Mouse (Mus musculus): ENCODE data around the gene Rfx5.

Gene Rfx5

GRCm38 (mm10) chr3:94996946-94997345 lies 43.1 kb downstream of the Rfx5 start:
- in situ Hi-C loops (cut with MboI, MseI): loop anchor here (5.0 kb wide), 1 partner anchor 40 kb away; no protein-coding TSS in a partner anchor

GRCm38 (mm10) chr3:95002569-95002968 lies 48.7 kb downstream of the Rfx5 start:
- in situ Hi-C loops (cut with MboI, MseI): no loop called here

- in situ Hi-C loops (cut with MboI, MseI): no loop called here
Observed at GRCm38 (mm10) chr3:95003273-95003672, 49.4 kb downstream of the Rfx5 start.

- in situ Hi-C loops (cut with MboI, MseI): no loop called here
Observed at GRCm38 (mm10) chr3:95005651-95006050, 51.8 kb downstream of the Rfx5 start.

GRCm38 (mm10) chr3:95007706-95008105 lies 53.8 kb downstream of the Rfx5 start:
- in situ Hi-C loops (cut with MboI, MseI): no loop called here

- in situ Hi-C loops (cut with MboI, MseI): no loop called here
Observed at GRCm38 (mm10) chr3:95010396-95010795, 56.5 kb downstream of the Rfx5 start.
